Mouse (Mus musculus): ENCODE results near the gene BC029722.
"Not testable (repeated sequence)": the region's sequence is repeated elsewhere in the genome, so short reads cannot be mapped to it uniquely, and the experiment has no call there.

The BC029722 gene

DNA sequence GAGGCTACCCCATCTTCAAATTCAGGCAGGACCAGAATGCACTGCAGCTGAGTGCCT lies at the start of gene BC029722:
Gene BC029722 (minus strand): TSS at position 35 of the 57 bp plus-strand sequence.
- no peak for DNase-seq (ENCODE audit: low spot score in 2 of 2)

DNA sequence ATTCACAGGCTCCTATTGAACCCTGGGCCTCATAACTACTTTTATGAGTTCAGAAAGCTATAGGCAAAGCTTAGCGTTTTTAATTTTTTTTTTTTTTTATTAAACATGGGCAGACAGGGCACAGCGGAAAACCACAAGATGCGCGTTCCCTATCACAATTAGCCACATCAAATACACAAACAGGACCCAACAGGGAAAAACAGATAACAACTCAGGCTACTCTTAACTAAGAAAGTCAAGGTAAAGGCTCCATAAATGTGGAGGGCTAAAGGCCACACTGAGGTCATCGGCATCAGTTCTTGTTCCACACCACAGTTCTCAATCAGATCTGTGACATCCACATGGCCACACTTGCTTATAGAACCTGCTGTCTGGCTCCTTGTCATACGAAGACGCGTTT lies 49.1 kb upstream of the BC029722 start:
- no peak for DNase-seq (ENCODE audit: low spot score in 2 of 2)

DNA sequence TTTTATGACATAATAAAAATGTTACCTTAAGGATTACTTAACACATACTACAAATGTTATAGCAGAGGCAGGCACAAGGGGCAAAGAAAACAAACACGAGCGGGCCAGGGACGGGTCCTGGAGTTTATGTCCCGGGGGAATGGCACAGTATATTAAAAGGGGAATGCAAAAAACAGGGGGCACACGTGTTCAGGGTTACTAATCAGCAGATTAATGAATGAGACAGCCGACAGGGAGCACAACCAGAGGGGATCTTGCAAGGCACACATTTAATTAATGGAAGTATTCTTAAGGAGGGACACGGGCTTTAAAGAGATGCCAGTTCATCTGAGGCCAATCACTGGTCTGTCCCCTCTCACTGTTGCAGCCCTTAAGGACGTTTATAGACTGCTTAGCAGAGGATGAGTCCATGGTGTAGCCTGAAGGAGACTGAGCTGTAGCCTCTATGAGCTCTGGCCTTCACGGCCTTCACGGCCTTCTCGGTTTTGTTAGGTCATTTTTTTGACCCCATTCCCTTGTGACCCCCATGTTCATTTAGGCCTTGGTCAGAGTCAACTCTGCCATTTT lies 44.2 kb upstream of the BC029722 start:
- no peak for DNase-seq (ENCODE audit: low spot score in 2 of 2)

DNA sequence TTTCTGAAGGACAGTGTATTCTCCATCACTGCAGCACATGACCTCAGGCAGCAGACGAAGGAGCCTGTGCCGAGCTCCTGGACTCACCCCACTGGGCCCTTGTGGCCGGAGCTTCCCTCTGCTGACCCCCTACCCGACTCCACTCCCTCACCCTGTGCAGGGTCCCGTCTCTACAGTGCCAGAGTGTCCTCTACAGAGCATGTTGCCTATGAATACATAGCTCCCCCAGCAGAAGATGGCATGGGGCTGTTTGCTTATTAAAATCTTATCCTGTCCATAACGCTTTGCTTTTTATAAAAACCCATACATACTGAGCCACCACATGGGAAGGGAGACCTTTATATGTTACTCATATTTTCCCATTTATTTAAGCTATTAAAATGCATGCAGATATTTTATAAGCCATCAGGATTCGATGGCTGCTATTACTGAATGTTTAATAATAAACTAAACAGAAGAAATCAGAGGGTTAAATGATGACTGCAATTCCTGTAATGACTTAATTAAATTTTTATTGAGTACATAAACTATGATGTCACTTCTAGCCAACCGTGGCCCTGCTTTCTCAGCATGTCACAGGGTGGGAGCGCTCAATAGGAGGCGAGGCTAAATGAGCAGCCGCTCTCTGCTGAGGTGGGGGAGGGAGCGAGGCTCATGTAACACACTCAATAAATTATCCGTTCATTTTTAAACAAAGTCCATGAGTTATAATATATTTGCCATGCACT lies 43.5 kb upstream of the BC029722 start:
- no peak for DNase-seq (ENCODE audit: low spot score in 2 of 2)

DNA sequence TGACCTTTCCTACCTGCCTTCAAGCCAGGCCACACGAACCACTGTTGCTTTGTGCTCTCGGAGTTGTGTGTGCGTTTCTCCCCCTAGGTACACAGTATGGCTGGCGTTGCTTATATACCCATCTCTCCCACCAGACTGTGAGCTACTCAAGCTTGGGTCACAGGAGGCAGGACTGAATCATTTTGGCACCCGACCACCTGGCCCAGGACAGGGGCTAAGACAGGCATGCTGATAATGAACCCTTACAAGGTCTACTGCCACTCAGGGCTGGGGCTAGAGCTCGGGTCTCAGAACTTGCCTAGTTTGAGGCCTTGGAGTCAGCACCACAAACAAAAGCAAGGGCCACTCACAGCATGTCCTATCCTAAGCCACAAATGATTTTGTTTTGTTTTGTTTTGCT lies 42.4 kb upstream of the BC029722 start:
- no peak for DNase-seq (ENCODE audit: low spot score in 2 of 2)

DNA sequence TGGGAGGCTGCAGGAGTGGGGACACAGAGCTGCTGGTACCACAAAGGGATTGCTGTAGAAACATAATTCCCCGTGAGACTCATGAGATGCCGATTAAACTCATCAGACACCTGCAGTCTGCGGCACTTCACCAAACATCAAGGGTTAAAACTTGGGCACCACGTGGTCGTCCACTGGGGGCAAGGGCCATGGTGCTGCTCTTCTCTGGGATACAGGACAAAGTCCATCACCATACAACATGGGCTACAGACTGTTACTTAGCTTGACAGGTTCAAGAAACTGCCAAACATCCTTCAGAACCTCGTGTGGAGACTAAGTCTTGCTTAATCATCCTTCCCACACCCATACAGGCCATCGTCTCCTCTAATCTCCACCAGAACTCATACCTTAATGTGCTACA lies 40.9 kb upstream of the BC029722 start:
- no peak for DNase-seq (ENCODE audit: low spot score in 2 of 2)

DNA sequence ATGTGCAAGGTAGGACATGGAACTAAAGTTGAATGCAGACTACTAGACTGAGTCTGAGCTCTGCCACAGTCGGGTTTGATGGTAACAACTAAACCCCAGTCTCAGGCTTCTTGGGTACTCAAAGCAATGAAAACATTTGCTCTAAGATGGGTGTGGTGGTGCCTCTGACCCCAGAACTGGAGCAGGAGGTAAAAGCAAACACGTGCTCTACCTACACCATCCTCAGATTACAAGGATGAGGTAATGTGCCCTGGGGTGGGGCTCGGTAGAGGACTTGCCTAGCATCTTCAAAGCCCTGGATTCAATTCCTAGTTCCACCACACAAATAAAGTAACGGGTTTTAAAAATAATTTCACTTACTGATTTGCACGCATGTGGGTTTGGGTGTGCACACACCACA lies 33.3 kb upstream of the BC029722 start:
- DNase-seq (ENCODE audit: low spot score in 2 of 2), result no peak

DNA sequence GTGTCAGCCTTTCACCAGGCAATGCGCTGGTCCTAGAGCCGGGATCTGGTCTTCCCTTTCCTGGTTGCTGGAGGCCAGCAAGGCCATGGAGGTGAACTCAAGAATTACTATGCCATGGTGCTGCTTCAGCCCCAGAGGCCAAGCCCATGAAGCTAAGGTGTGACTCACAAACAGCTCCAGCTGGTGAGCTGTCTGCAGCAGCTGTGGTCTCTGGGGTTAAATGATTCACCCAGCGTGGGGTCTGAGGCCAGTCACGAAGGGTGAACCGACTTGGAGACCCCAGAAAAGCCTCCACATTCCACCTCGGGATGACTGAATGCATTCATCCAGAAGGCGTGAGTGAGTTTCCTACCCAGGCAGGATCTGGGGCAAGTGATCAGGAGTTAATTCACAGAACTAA lies 30.9 kb upstream of the BC029722 start:
- no peak for DNase-seq (ENCODE audit: low spot score in 2 of 2)

DNA sequence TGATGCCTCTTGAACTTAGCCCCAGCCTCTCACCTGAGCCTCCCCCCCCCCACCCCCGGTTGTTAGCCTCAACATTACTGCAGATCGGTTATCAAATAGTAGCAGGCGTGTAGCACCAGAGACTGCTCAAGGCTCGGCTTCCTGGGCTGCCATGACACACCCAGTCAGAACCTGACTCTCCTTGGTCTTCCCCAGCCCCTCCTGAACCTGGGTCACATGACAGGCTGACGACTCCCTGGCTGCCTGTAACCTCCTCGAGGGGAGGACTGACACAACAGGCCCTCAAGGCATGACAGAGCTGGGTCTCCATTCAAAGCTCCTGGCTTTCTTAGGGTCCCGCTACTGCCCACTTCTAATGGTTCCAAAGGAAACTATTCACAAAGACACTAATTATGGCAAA lies 30.2 kb upstream of the BC029722 start:
- DNase-seq (ENCODE audit: low spot score in 2 of 2), result no peak

DNA sequence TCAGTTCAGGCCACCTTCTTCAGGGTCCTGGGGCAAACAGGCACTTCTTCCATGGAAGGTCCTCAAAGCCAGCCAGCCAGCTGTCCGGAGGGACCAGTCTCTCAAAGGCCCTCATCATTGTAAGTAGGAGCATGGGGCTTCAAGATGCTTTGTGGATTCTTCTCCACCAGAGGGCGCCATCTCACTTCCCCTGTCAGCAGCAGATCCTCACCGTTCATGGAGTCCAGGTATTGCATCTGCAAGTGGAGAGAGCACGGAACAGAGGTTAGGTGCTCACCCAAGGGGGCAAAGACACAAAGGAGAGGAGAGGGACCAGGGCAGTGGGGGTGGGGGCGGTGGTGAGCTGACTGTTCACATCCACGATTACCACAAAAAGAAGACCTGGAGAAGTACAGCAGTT lies 29.1 kb upstream of the BC029722 start:
- DNase-seq (ENCODE audit: low spot score in 2 of 2), result peak; percentile 54 to 56

DNA sequence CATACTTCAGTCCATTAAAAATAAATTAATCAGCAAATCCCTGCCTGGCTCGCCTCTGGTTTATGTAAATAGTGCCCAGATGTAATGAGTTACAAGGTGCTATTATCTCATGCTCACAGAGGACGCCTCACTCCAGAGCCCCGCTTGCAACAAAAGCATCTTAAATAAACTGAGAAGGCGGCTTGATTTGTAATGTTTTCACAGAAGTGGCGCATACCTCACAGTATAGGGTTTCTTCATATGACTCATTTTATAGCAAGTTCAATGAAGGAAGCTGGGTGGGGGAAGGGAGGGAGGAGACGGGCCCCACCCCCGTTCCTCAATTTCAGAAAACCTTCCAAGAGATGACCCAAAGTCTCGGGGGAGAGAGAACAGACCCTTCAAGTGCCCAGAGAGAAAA lies 27.7 kb upstream of the BC029722 start:
- DNase-seq (ENCODE audit: low spot score in 2 of 2), result no peak

DNA sequence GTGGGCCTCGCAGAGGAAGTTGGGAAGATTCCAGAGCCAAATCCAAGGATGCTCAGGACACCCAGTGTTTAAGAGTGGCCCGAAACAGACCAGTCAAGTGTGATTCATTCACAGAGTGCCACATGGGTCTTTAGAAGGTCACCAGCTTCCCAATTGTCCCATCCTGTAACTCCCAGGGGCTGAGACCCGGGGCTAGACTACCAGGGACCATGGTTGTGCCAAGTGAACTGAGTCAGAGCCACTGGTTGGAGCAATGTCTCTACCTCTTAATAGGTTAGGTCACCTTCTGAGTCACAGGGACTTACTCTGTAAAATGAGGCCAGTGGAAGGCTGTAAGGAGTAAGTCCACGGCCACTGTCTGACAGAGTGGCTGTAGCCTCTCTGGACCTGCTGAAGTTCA lies 19.7 kb upstream of the BC029722 start:
- no peak for DNase-seq (ENCODE audit: low spot score in 2 of 2)

DNA sequence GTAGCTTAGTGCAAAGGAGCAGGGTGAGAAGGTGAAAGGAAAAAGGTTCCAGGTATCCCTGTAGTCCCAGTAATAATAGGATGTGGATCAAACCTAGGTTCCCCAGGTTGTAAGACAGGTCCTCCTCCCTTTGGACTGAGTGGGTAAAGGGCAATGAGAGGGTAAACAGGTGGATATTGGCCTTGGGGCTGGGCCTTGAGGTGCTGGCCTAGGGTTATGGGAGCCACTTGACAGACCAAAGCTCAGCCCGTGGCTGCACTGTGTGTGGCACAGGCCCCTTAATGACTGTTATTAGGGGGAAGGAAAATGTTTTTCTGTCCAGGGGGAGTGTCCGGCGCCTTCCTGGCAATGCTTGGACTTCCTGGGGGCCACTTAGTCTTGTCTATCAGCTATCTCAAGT lies 18.7 kb upstream of the BC029722 start:
- DNase-seq (ENCODE audit: low spot score in 2 of 2), result no peak

DNA sequence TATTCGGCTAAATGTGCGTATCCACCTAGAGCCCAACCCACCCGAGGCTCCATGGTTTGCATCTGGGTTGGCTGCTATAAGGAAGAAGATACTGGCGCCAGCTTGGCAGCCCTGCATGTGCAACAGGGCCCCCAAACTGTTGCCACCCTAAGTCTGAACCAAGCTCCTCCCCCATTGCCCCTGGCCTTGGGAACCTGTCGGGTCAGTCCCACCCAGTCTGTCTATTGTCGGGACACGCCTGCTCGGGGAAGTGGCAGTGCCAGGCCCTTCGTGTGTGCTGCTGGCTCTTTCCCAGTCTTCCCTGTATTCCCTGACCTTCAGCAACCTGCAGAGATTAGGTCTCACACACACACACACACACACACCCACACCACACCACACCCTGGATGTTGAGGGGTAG lies 15.5 kb upstream of the BC029722 start, which contains the start of gene Fam83c:
Gene Fam83c (minus strand): TSS at position 123 of the 400 bp plus-strand sequence.
- DNase-seq (ENCODE audit: low spot score in 2 of 2), result no peak

DNA sequence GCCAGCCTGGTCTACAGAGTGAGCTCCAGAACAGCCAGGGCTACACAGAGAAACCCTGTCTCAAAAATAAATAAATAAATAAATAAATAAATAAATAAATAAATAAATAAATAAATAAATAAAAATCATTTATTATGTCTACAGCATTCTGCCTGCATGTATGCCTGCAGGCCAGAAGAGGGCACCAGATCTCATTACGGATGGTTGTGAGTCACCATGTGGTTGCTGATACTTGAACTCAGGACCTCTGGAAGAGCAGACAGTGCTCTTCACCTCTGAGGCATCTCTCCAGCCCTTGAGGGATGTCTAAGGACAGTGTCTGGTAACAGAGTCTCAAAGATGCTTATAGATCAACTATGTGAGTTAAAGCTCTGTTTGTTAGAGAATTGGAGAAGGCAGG lies 12.9 kb upstream of the BC029722 start:
- not testable (repeated sequence) for DNase-seq (ENCODE audit: low spot score in 2 of 2)

DNA sequence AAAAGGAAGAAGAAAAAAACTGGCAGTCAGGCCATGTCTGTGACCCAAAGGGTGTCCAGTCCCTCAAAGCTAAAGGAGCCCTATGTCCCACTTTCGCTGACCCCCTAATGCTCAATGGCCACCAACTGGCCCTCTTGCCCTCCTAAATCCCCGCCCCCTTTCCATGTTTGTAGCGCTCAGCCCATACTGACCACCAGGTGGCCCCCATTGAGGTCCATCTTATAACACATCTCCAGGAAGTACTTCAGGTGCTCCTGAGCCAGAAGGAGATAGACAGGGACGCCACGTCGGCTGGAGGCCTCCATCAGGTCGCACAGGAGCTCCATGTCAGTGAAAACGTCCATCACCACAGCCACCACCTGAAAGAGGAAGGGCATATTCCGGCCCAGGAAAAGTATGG lies 12.1 kb upstream of the BC029722 start:
- no peak for DNase-seq (ENCODE audit: low spot score in 2 of 2)

DNA sequence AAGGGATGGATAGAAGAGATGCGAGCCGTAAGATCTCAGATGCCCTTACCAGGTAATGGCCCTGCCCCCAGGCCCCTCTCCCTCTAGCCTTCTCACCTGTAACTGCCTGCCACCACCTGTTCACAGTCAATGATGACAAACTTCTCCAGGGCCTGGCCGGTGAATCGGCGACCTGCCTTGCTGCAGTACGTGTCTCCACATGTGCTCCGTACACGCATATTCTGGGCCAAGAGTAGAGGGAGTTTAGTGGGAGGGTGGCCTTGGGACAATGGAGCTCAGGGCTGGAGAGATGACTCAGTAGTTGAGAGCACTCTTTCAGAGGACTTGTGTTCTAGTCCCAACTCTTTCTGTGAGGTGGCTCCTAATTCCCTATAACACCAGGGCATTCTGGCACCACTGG lies 11.6 kb upstream of the BC029722 start:
- no peak for DNase-seq (ENCODE audit: low spot score in 2 of 2)

DNA sequence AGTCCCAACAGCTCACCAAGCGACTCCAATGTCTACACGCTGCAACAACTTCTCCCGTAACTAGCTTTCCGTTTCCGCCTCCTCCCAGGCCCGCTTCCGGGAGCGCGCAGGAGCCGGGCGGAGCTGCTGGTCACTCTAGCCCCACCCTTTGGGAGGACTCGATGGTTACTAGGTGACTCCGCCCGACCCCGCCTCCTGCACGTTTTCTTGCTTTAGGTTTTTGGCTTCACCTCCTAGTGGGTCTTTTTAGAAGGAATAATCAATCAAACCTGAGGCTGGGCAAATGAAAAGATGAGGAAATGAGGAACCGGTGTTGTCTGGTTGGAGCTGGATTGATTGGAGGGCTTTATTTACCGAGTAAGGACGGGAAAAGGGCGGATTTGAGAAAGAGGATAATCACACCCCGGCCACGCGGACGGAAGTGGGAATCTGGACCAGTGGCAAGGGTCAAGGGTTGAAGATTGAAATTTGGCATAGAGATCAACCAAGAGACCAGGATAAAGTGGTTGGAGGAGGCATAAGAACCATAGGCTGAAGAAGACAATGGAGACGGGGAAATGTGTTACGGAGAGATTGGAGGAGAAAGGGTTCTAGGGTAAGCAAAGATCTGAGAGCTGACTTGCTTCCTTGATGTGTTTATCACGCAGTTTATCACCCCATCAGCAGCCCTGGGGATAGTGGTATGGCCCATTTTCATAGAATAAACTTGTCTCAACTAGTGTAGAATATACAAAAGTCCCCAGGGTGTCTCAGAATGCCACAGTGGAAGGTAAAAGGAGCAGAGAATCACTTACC lies 7.6 kb upstream of the BC029722 start, which contains the start of gene Eif6:
Gene Eif6 (minus strand): TSS at position 296 of the 795 bp plus-strand sequence.
- peak; percentile 87 to 89 for DNase-seq (ENCODE audit: low spot score in 2 of 2)

DNA sequence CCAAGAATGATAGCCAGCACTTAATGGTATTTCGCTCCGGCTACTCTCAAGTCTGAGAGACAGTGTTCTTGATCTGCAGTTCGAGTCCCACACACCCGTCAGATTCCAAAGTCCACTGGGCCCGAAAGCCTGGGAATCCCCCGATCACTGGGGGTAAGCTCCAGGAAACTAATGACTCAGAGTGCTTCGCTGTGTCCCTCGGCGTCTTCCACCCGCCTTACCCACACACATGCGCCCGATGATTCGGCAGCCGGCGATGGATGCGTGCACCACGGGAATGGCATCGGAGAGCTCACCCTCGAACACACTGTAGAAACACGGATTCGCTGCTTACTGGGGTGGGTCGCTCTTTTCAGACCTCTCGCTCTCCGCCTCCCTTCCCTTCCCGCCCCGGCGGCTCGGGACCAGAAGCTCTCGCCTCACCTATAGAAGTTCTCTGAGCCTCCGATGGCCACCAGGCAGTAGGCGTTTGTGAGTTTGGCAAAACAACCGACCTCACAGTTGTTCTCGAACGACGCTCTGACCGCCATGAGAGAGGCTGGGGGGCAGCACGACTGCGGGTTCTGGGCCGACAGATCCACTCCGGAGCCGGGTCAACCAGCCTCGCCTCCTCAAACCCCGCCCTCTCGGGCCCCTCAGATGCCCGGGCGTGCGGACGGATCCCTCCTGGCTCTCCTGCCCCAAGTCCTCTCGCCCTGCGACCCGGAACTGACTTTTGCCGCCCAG lies 6.8 kb upstream of the BC029722 start:
- DNase-seq (ENCODE audit: low spot score in 2 of 2), result peak in 1 of 2 experiments; percentile 12

DNA sequence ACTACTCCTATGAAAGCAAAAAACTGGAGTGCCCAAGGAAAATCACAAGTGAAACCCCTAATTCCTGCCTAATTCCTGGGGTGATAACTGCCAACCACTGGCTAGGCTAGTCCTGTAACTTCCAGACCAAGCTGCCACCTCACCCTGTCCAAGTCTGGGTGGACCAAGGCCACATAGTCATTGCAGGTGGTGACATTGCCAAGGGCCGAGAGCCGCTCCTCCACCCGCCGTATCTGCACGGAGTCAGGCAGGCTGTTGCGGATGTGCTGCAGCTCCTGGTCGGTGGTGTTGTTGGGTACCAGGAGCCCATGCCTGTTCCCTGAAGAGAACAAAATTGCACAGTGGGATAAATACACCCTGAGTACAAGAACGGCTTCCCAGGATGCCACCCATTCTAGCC lies 4.5 kb upstream of the BC029722 start:
- DNase-seq (ENCODE audit: low spot score in 2 of 2), result no peak

DNA sequence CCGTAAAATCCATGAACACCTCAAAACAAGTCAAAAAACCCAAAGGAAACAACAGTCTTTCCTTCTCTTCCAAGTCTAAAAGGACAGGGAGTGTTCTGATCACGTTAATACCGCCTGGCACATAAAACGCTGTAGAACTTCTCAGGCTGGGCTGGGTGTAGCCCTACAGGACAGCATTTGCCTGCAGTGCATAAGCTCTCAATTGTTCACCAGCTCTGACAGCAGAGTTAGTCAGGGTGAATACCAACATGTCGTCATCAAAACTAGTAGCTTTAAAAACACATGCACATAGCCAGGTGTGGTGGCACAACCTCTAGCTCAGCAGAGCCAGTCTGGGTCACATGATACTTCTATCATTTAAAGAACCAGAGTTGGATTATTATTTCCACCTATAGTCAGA lies 1.6 kb upstream of the BC029722 start:
- DNase-seq (ENCODE audit: low spot score in 2 of 2), result no peak

DNA sequence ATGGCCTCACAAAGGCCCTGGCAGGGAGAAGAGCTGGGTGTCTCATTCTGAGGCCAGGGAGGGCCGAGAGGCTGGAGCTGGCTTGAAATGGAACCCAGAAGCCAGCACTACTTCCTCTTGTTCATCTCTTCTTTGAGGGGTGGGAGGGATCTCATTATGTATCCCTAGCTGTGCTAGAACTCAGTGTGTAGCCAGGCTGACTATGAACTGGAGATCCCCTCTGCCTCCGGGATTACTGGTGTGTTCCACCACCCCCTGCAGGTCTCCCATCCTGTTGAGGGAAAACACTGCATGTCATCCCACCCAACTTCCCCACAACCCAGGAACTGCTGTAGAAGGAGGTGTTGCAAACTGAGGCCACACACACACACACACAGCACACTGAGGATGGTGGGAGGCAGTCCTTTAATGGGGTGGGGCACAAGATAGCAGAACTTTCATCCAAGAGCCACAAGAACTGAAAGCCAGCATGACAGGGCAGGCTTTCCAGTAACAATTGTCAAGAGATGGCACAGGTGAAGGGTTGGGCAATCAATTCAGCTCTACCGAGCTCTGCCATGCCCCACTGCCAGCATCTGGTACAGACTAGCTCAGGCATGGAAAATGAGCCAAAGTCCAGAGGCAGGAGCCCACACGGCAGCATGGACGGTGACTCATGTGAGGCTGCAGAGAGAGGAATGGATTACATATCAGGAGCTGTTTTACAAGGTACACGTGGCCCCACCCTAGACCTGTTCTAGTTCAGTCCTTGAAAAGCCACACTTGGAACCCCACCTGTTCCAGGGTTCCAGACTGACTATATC lies 424 bp upstream of the BC029722 start:
- no peak for DNase-seq (ENCODE audit: low spot score in 2 of 2)
